19 mouse cellular contexts compared by ENCODE assay signal in genomic region chr11:40554867-40555794, GRCm38 (mm10).
A peak's percentile ranks its signal among the peaks of the same experiment; 100 is the strongest.
DNase-seq lines count a peak whose midpoint lies in the region; ATAC-seq lines count a peak whose summit lies in the region.
"Had no signal": no experiment of that assay in that cellular context is flagged by ENCODE, and none has a peak within 500 bp of the region (broad histone marks: within the 10 kb centered on the region; RNA-seq: fewer than 3 reads in every experiment).

No protein-coding gene starts in this region.

- intact Hi-C loops in left cerebral cortex, postnatal 36 days (cut with DNase I), result no loop called here

- H3K9me3 ChIP-seq in forebrain, embryonic 16.5 days (ENCODE audit: control insufficient read depth, low read length), result no peaks in the 10 kb centered on the region
- no peaks in the 10 kb centered on the region for H3K9me3 ChIP-seq in forebrain, embryonic 15.5 days
- no peaks in the 10 kb centered on the region for H3K9me3 ChIP-seq in neural tube, embryonic 13.5 days
- no peaks in the 10 kb centered on the region for H3K9me3 ChIP-seq in midbrain, embryonic 11.5 days (ENCODE audit: control insufficient read depth, low read length)
- H3K9me3 ChIP-seq: embryonic facial prominence, embryonic 12.5 days; midbrain, embryonic 12.5 days had no signal

- H3K9ac ChIP-seq in forebrain, embryonic 16.5 days (replicated peaks; ENCODE audit: low read depth, low read length), result no peak overlapping the region
- H3K9ac ChIP-seq in forebrain, embryonic 15.5 days (replicated peaks), result no peak overlapping the region
- H3K9ac ChIP-seq in neural tube, embryonic 13.5 days, result no peak overlapping the region
- no peak overlapping the region for H3K9ac ChIP-seq in midbrain, embryonic 11.5 days (ENCODE audit: low read length)
- H3K9ac ChIP-seq: embryonic facial prominence, embryonic 12.5 days; liver, postnatal 0 days; midbrain, embryonic 12.5 days had no signal

- no peak for DNase-seq in neural tube, embryonic 10.5 days (ENCODE audit: extremely low spot score, low spot score)
- DNase-seq in layer of hippocampus, adult 8-10 months (ENCODE audit: low spot score in 2 of 2), result peak; percentile 65 to 77
- peak; percentile 55 to 65 for DNase-seq in left cerebral cortex, postnatal 36 days (ENCODE audit: low spot score in 2 of 2)
- no peak for DNase-seq in cerebellum, postnatal 25 days
- DNase-seq in midbrain, embryonic 11.5 days (ENCODE audit: low spot score, missing footprints), result no peak
- DNase-seq: adrenal gland, postnatal 25 days; cerebellum, postnatal 10 days; gastrocnemius, adult 2 months; kidney, adult 18-20 months; liver, postnatal 0 days; lung, postnatal 36 days had no signal

- no peak overlapping the region for H3K4me3 ChIP-seq in forebrain, embryonic 16.5 days (replicated peaks; ENCODE audit: low read length)
- H3K4me3 ChIP-seq in forebrain, embryonic 15.5 days, result no peak overlapping the region
- no peak overlapping the region for H3K4me3 ChIP-seq in neural tube, embryonic 13.5 days
- H3K4me3 ChIP-seq in midbrain, embryonic 11.5 days (ENCODE audit: low read depth, low read length), result no peak overlapping the region
- H3K4me3 ChIP-seq: embryonic facial prominence, embryonic 12.5 days; gastrocnemius, adult 2 months; midbrain, embryonic 12.5 days had no signal

- H3K27me3 ChIP-seq in forebrain, embryonic 16.5 days (replicated peaks; ENCODE audit: control insufficient read depth, insufficient read depth, low read length), result no peaks in the 10 kb centered on the region
- no peaks in the 10 kb centered on the region for H3K27me3 ChIP-seq in forebrain, embryonic 15.5 days
- no peaks in the 10 kb centered on the region for H3K27me3 ChIP-seq in neural tube, embryonic 13.5 days
- H3K27me3 ChIP-seq in midbrain, embryonic 11.5 days (ENCODE audit: control insufficient read depth, insufficient read depth, low read length), result no peaks in the 10 kb centered on the region
- H3K27me3 ChIP-seq: embryonic facial prominence, embryonic 12.5 days; midbrain, embryonic 12.5 days had no signal

- H3K4me2 ChIP-seq in forebrain, embryonic 16.5 days (ENCODE audit: low read length), result no peak overlapping the region
- no peak overlapping the region for H3K4me2 ChIP-seq in forebrain, embryonic 15.5 days (replicated peaks)
- H3K4me2 ChIP-seq in neural tube, embryonic 13.5 days, result no peak overlapping the region
- H3K4me2 ChIP-seq in midbrain, embryonic 11.5 days, result no peak overlapping the region
- H3K4me2 ChIP-seq: embryonic facial prominence, embryonic 12.5 days; heart, embryonic 11.5 days; midbrain, embryonic 12.5 days had no signal

- H3K36me3 ChIP-seq in forebrain, embryonic 16.5 days (ENCODE audit: control insufficient read depth, insufficient read depth), result no peaks in the 10 kb centered on the region
- H3K36me3 ChIP-seq in forebrain, embryonic 15.5 days, result no peaks in the 10 kb centered on the region
- no peaks in the 10 kb centered on the region for H3K36me3 ChIP-seq in neural tube, embryonic 13.5 days
- no peaks in the 10 kb centered on the region for H3K36me3 ChIP-seq in midbrain, embryonic 11.5 days (ENCODE audit: control insufficient read depth, insufficient read depth, low read length)
- H3K36me3 ChIP-seq: embryonic facial prominence, embryonic 12.5 days; midbrain, embryonic 12.5 days had no signal

- WGBS in forebrain, embryonic 16.5 days, result 64% methylated on average over 11 of the region's 11 CpGs
- WGBS in forebrain, embryonic 15.5 days, result 73% methylated on average over 11 of the region's 11 CpGs
- 77% methylated on average over 11 of the region's 11 CpGs for WGBS in neural tube, embryonic 13.5 days
- WGBS in midbrain, embryonic 11.5 days, result 82% methylated on average over 11 of the region's 11 CpGs

- H3K4me1 ChIP-seq in forebrain, embryonic 16.5 days (replicated peaks; ENCODE audit: control insufficient read depth, insufficient read depth, low read length), result no peaks in the 10 kb centered on the region
- H3K4me1 ChIP-seq in forebrain, embryonic 15.5 days, result no peaks in the 10 kb centered on the region
- no peaks in the 10 kb centered on the region for H3K4me1 ChIP-seq in neural tube, embryonic 13.5 days (replicated peaks)
- H3K4me1 ChIP-seq in midbrain, embryonic 11.5 days (ENCODE audit: control insufficient read depth, insufficient read depth, low read length), result no peaks in the 10 kb centered on the region
- H3K4me1 ChIP-seq: embryonic facial prominence, embryonic 12.5 days; midbrain, embryonic 12.5 days had no signal

- peak; percentile 57 for ATAC-seq in forebrain, embryonic 16.5 days
- no peak for ATAC-seq in forebrain, embryonic 15.5 days (replicated peaks)
- ATAC-seq in neural tube, embryonic 13.5 days (ENCODE audit: low read depth), result no peak
- ATAC-seq in midbrain, embryonic 11.5 days (ENCODE audit: low FRiP score), result no peak
- ATAC-seq: activated CD4-positive, CD25-positive, alpha-beta regulatory T cell, adult 4 months; hindbrain, embryonic 16.5 days; liver, postnatal 0 days had no signal

- peak overlapping the region; percentile 4 for H3K27ac ChIP-seq in forebrain, embryonic 16.5 days (ENCODE audit: low read length)
- H3K27ac ChIP-seq in forebrain, embryonic 15.5 days (replicated peaks), result no peak overlapping the region; the same call in 1 of the 2 replicates
- 0 out of 2 replicates have a peak overlapping the region, but pooled peaks have one; percentile 18 for H3K27ac ChIP-seq in neural tube, embryonic 13.5 days (replicated peaks)
- H3K27ac ChIP-seq in midbrain, embryonic 11.5 days (ENCODE audit: low read depth, low read length), result no peak overlapping the region
- H3K27ac ChIP-seq: embryonic facial prominence, embryonic 12.5 days; gastrocnemius, adult 2 months; midbrain, embryonic 12.5 days had no signal

Comparison
In these comparisons a context has a peak if more than half of its experiments do, and no peak if none do; other contexts are left out.
1. H3K27ac ChIP-seq: peak in forebrain, embryonic 16.5 days (single experiment) and neural tube, embryonic 13.5 days (single experiment); none in forebrain, embryonic 15.5 days (single experiment) and midbrain, embryonic 11.5 days (single experiment).
2. DNase-seq: peak in layer of hippocampus, adult 8-10 months (2 of 2) and left cerebral cortex, postnatal 36 days (2 of 2); none in neural tube, embryonic 10.5 days (single experiment), cerebellum, postnatal 25 days (0 of 2) and midbrain, embryonic 11.5 days (single experiment).